Mouse (Mus musculus): ENCODE data around the gene Cfdp1. TPM values are rescaled to one million over a fixed set of nuclear protein-coding genes. Genes with fewer than 3 reads are reported as not detected.
A peak's percentile ranks its signal among the peaks of the same experiment; 100 is the strongest.
"Not testable (repeated sequence)": the region's sequence is repeated elsewhere in the genome, so short reads cannot be mapped to it uniquely, and the experiment has no call there.

Cfdp1 gene
- polyA plus RNA-seq, 1 experiment from 2014 or later, result 199 TPM

DNA sequence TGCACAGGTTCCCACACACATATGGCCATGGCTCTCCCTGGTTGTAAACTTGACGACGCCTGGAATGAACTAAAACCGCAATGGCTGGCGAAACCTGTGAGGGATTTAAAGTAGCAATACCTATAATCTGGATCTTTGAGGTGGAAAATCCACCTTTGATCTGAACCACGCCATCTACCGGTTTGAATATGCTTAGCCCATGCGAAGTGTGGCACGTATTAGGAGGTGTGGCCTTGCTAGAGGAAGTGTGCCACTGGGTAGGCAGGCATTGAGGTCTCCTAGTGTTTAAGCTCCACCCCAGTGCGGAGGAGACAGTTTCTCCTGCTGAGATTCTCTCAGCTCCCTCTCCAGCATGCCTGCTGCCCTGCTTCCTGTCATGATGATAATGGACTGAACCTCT is 23.6 kb upstream of the Cfdp1 start:
- no peak overlapping the region for H3K9ac ChIP-seq
- H3K27ac ChIP-seq, result no peak overlapping the region
- no peak overlapping the region for H3K4me2 ChIP-seq
- H3K36me3 ChIP-seq (replicated peaks), result no peaks in the 10 kb centered on the region
- H3K4me3 ChIP-seq (replicated peaks), result no peak overlapping the region
- ATAC-seq (ENCODE audit: low FRiP score), result no peak
- no peaks in the 10 kb centered on the region for H3K27me3 ChIP-seq
- no peaks in the 10 kb centered on the region for H3K9me3 ChIP-seq
- 67% methylated on average over 9 of the region's 9 CpGs for WGBS
- H3K4me1 ChIP-seq, result peaks cover 7% of the 10 kb centered on the region

DNA sequence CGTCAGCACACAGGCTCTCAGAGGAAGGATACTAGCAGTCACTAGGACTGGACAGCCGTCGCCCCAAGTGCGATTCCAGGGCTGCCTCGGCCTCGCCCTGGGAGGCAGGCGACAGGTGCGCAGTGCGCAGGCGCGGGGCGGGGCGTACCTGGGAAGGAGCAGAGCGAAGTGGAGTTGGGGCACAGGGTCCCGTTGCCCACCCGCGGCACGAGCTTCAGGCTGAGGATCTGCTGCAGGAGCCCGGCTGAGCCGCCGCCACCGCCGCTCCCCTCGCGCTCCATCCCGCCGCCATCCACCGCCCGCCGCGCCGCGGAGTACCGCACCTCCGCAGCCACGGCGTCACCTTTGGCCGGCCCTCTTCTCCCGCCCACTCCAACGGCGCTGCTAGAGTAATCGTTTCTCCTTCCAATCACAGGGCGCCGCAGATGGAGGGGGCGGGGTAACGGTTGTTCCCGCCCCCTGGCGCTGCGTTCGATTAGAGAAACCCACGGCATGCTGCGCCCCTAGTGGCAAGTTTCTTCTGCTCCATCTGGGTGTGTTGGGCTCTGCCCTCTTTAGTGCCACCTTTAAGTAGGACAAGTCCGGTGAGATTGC is 22.4 kb upstream of the Cfdp1 start, which contains the start of gene Tmem170:
Gene Tmem170 (minus strand): TSS at position 396 of the 594 bp plus-strand sequence.
- peaks cover 7% of the 10 kb centered on the region for H3K4me1 ChIP-seq
- H3K9ac ChIP-seq, result peak within 1 kb of the TSS; percentile 66
- no peaks in the 10 kb centered on the region for H3K36me3 ChIP-seq (replicated peaks)
- ATAC-seq (ENCODE audit: low FRiP score), result peak; percentile 99
- H3K27me3 ChIP-seq, result no peaks in the 10 kb centered on the region
- no peaks in the 10 kb centered on the region for H3K9me3 ChIP-seq
- peak within 1 kb of the TSS; percentile 63 for H3K27ac ChIP-seq
- under 1% methylated on average over 43 of the region's 53 CpGs for WGBS
- H3K4me3 ChIP-seq (replicated peaks), result peak within 1 kb of the TSS; percentile 83
- peak within 1 kb of the TSS; percentile 79 for H3K4me2 ChIP-seq

DNA sequence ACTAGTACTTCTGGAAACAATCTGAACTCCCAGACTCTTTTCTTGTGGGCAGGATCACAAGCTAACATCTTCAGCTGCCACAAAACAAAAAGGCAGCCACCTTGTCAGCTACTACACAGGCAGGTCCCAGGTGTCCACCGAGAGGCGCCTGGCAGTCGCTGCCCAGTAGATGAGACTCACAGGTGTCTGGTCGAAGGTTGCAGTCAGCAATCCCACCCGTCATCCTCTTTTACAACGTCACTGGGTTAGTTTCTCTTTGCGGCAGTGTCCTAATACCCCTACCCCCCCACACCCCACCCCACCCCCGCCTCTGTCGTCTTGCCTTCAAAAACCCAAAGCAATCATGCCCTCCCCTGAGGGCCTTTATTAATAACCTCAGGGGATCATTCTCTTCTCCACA is 21.7 kb upstream of the Cfdp1 start:
- Histone ChIP-seq H3K27ac (no peak overlapping the region), H3K9ac (peak overlapping the region; percentile 66), H3K4me2 (peak overlapping the region; percentile 79), H3K4me1 (peaks cover 7% of the 10 kb centered on the region), H3K36me3 (replicated peaks) (no peaks in the 10 kb centered on the region), H3K9me3 (no peaks in the 10 kb centered on the region), H3K27me3 (no peaks in the 10 kb centered on the region), H3K4me3 (replicated peaks) (peak overlapping the region; percentile 83)
- WGBS, result 22% methylated on average over 9 of the region's 9 CpGs
- ATAC-seq (ENCODE audit: low FRiP score), result no peak

DNA sequence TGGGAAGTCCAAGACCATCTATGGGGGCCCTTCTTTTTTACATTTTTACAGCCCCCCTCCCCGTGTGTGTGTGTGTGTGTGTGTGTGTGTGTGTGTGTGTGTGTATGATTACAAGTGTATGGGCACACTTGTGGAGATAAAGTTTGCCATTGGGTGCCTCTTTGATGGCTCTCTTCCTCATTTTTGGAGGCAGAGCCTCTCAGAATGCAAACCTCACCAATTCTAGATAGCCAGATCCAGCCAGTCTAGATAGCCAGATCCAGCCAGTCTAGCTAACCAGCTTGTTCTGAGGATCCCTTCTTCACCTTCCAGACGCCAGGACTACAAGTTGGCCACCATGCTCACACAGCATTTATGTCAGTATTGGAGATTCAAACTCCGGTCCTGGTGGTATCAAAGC is 17.2 kb upstream of the Cfdp1 start:
- Histone ChIP-seq H3K4me2 (no peak overlapping the region), H3K36me3 (replicated peaks) (no peaks in the 10 kb centered on the region), H3K9me3 (no peaks in the 10 kb centered on the region), H3K4me1 (peaks cover 7% of the 10 kb centered on the region), H3K9ac (no peak overlapping the region), H3K27me3 (no peaks in the 10 kb centered on the region), H3K4me3 (replicated peaks) (no peak overlapping the region), H3K27ac (no peak overlapping the region)
- 88% methylated on average over 3 of the region's 3 CpGs for WGBS
- ATAC-seq (ENCODE audit: low FRiP score), result no peak

DNA sequence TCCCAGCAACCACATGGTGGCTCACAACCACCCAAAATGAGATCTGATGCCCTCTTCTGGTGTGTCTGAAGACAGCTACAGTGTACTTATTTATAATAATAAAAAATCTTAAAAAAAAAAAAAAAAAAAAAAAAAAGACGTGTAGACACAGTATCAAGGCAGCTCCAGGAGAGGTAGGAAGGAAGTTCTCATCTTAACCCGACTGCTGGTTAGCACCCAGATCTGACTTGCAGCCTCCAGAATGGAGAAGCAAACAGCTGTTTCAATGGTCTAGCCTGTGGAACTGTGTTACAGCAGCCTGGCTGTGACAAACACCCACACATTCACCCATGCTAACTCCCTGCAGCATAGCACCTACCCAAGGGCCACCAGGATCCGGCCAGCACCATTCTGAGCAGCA is 16.3 kb upstream of the Cfdp1 start:
- H3K9me3 ChIP-seq, result no peaks in the 10 kb centered on the region
- no peaks in the 10 kb centered on the region for H3K4me1 ChIP-seq
- no peak for ATAC-seq (ENCODE audit: low FRiP score)
- 94% methylated on average over 2 of the region's 3 CpGs for WGBS
- H3K4me2 ChIP-seq, result no peak overlapping the region
- H3K9ac ChIP-seq, result no peak overlapping the region
- peaks cover 7% of the 10 kb centered on the region for H3K36me3 ChIP-seq (replicated peaks)
- H3K27me3 ChIP-seq, result no peaks in the 10 kb centered on the region
- H3K27ac ChIP-seq, result no peak overlapping the region
- H3K4me3 ChIP-seq (replicated peaks), result no peak overlapping the region

DNA sequence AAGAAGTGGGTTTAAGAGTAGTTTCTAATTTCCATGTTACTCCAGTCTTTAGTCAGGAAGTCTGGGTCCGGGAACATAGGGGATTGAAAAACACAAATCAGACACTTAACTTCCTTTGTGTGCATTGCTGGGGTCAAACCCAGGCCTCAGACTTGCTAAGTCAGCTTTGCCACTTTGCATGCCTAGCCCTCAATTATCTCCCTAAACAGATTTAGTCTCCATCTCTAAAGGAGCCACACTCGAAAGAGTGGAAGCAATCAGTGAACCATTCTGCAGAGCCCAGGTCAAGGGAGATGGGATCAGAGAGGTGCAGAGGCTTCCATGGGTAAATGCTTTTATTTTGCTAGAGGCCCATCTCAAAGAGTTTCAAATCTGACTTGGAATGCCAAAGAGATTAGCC is 14.6 kb upstream of the Cfdp1 start:
- no peak for ATAC-seq (ENCODE audit: low FRiP score)
- no peak overlapping the region for H3K9ac ChIP-seq
- H3K4me3 ChIP-seq (replicated peaks), result no peak overlapping the region
- no peak overlapping the region for H3K27ac ChIP-seq
- no peaks in the 10 kb centered on the region for H3K9me3 ChIP-seq
- no peaks in the 10 kb centered on the region for H3K4me1 ChIP-seq
- H3K4me2 ChIP-seq, result no peak overlapping the region
- peaks cover 10% of the 10 kb centered on the region for H3K36me3 ChIP-seq (replicated peaks)
- 49% methylated on average over 2 of the region's 2 CpGs for WGBS
- no peaks in the 10 kb centered on the region for H3K27me3 ChIP-seq

DNA sequence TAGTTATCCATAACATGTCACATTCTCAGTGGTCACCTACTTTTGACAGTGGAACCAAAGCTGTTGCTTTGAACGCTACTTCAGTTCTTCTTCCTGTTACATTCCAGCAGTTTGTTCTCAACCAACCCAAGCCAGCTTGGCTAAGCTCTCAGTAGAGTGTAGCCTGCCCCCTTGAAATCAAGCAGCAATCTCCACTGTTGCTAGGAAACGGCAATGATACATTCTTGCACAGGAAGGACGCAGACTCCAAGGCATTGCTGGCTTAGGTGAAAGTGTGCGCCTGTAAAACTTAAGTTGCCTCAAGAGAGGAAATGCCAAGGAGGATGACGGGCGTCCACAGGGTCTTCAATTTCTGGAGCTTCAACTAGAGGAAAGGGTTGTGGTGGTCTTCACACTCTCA is 11.8 kb upstream of the Cfdp1 start:
- peaks cover 10% of the 10 kb centered on the region for H3K36me3 ChIP-seq (replicated peaks)
- no peak overlapping the region for H3K4me2 ChIP-seq
- no peaks in the 10 kb centered on the region for H3K9me3 ChIP-seq
- no peaks in the 10 kb centered on the region for H3K27me3 ChIP-seq
- no peak overlapping the region for H3K27ac ChIP-seq
- 91% methylated on average over 6 of the region's 6 CpGs for WGBS
- H3K9ac ChIP-seq, result no peak overlapping the region
- H3K4me1 ChIP-seq, result no peaks in the 10 kb centered on the region
- H3K4me3 ChIP-seq (replicated peaks), result no peak overlapping the region
- no peak for ATAC-seq (ENCODE audit: low FRiP score)

DNA sequence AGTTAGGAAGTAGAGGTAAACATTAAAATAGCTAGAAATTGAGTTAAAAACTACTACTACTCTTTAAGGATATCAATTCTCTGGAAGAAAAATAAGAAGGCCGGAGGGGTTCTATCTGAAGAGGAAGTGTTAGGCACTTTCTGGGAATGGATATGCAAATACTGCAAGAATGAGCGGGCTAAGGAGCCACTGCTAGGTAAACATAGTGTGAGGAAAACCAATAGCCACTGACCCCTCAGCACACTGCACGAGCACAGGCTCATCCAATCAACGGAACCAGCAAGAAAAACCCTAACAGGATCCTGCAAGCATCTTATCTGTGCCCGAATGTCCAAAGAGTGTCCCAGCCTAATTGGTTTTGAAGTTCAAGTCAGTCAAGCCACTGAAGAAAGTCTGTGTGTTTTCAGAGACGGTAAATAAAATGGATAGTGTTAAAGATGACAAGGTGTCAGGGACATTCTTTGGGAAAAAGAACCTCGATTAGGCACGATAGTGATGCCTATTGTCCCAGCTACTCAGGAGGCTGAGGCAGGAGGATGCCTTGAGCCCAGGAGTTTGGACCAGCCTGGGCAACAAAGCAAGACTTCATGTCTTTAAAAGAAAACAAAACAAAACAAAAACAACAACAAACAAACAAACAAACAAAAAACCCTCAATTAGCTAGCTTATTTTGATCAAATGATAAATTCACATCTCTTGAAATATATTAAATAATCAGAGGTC is 11.2 kb upstream of the Cfdp1 start:
- H3K4me2 ChIP-seq, result no peak overlapping the region
- no peak overlapping the region for H3K27ac ChIP-seq
- H3K4me3 ChIP-seq (replicated peaks), result no peak overlapping the region
- H3K9ac ChIP-seq, result no peak overlapping the region
- H3K4me1 ChIP-seq, result no peaks in the 10 kb centered on the region
- ATAC-seq (ENCODE audit: low FRiP score), result no peak
- no peaks in the 10 kb centered on the region for H3K9me3 ChIP-seq
- 96% methylated on average over 8 of the region's 8 CpGs for WGBS
- no peaks in the 10 kb centered on the region for H3K27me3 ChIP-seq
- peaks cover 10% of the 10 kb centered on the region for H3K36me3 ChIP-seq (replicated peaks)

DNA sequence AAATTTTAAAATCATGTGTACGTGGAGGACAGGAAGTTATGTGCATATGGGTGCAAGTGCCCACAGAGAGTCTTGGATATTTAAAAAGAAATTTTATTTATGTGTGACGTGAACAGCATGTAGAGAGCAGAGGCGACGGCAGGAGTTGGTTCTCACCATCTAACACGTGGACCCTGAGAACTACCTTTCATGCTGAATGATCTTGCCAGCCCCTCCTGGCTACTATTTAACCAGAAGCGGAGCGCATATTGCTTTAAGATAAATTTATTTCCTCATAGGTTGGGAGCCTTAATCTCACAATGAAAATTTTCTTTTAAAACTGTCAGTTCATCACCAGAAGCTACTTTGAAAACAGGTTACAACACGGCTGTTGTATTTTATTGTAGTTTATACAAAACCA is 10.6 kb upstream of the Cfdp1 start:
- peaks cover 10% of the 10 kb centered on the region for H3K36me3 ChIP-seq (replicated peaks)
- no peaks in the 10 kb centered on the region for H3K4me1 ChIP-seq
- no peak overlapping the region for H3K27ac ChIP-seq
- no peak for ATAC-seq (ENCODE audit: low FRiP score)
- 92% methylated on average over 8 of the region's 8 CpGs for WGBS
- H3K27me3 ChIP-seq, result no peaks in the 10 kb centered on the region
- H3K4me3 ChIP-seq (replicated peaks), result no peak overlapping the region
- no peak overlapping the region for H3K9ac ChIP-seq
- H3K4me2 ChIP-seq, result no peak overlapping the region
- H3K9me3 ChIP-seq, result no peaks in the 10 kb centered on the region

DNA sequence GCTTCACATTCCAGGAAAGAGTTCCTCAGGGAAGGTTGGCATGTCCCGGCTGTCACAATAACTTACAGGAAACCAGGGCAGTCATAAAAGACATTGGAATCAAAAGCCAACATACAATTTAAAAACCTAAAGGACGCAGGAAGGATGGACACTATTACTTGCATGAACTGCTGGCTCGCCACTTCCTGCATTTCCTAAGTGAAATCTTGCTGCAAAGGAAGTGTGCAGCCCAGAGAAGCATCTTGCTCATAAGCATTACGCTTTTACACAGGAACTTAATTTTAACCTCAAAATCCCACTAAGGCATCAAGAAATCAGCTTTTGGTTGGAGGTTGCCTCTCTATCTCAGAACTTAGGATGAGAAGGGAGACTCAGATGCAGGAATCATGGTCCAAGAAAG is 9.2 kb upstream of the Cfdp1 start:
- no peak overlapping the region for H3K9ac ChIP-seq
- no peak for ATAC-seq (ENCODE audit: low FRiP score)
- no peaks in the 10 kb centered on the region for H3K9me3 ChIP-seq
- no peaks in the 10 kb centered on the region for H3K27me3 ChIP-seq
- H3K4me2 ChIP-seq, result no peak overlapping the region
- 86% methylated on average over 4 of the region's 4 CpGs for WGBS
- H3K4me3 ChIP-seq (replicated peaks), result no peak overlapping the region
- no peak overlapping the region for H3K27ac ChIP-seq
- no peaks in the 10 kb centered on the region for H3K4me1 ChIP-seq
- peaks cover 10% of the 10 kb centered on the region for H3K36me3 ChIP-seq (replicated peaks)

DNA sequence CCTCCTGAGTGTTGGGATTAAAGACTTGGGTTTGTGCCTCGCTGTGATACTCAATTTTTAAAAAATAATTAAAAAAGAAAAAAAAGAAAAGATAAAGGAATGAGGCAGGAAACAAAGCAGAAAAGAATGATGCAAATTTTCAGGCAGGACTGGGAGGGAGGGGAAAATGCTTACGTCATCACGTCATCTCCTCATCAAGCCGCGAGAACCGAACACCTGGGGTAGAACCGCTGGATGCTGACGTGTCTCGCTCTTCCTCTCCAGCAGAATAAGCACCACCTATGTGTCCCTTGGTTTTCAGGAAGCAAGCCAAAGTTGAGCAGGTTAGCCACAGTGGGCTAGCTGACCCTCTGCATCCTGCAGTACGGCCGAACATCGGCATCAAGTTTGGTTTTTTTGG is 1.9 kb upstream of the Cfdp1 start:
- no peak for ATAC-seq (ENCODE audit: low FRiP score)
- WGBS, result 89% methylated on average over 12 of the region's 12 CpGs

DNA sequence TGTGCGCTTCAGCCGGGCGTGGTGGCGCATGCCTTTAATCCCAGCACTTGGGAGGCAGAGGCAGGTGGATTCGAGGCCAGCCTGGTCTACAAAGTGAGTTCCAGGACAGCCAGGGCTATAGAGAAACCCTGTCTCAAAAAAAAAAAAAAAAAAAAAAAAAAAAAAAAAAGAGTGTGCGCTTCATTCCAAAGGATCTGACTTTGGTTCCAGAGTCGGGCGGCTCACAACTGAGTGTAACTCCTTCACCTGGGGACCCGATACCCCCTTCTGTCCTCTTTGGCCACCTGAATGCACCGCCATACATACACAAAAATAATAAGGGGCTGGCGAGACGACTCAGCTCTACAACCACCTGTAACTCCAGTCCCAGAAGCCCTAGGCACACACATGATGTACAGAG is 872 bp downstream of the Cfdp1 start:
- not testable (repeated sequence) for H3K4me1 ChIP-seq; H3K27me3 ChIP-seq; H3K27ac ChIP-seq; H3K36me3 ChIP-seq (replicated peaks); ATAC-seq (ENCODE audit: low FRiP score); H3K9me3 ChIP-seq
- Histone ChIP-seq H3K9ac (peak overlapping the region; percentile 80), H3K4me2 (peak overlapping the region; percentile 78), H3K4me3 (replicated peaks) (peak overlapping the region; percentile 84)
- WGBS, result 65% methylated on average over 12 of the region's 12 CpGs

More for the DNA sequence above, 1.9 kb upstream of the Cfdp1 start:
- H3K4me2 ChIP-seq, result no peak overlapping the region
- no peak overlapping the region for H3K4me3 ChIP-seq (replicated peaks)
- no peaks in the 10 kb centered on the region for H3K27me3 ChIP-seq
- peaks cover 10% of the 10 kb centered on the region for H3K4me1 ChIP-seq
- H3K9me3 ChIP-seq, result no peaks in the 10 kb centered on the region
- no peaks in the 10 kb centered on the region for H3K36me3 ChIP-seq (replicated peaks)
- H3K27ac ChIP-seq, result no peak overlapping the region
- no peak overlapping the region for H3K9ac ChIP-seq

DNA sequence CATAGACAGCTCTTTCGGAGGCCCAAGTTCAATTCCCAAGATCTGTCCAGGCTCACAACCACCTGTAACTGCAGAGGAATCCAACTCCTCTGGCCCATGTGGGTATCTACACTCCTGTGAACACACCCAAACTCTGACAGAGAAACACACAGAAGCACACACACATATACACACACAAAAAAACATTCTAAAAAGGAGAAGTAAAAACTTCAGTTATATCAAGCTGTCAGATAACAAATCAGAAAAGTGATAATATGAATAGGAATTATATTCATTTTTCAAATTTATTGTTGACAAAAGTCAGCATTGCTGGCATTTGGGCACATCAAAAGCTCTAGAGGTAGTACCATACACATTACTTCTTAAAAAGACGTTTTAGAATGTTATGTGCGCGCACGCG is 7.3 kb downstream of the Cfdp1 start:
- H3K27me3 ChIP-seq, result no peaks in the 10 kb centered on the region
- H3K9ac ChIP-seq, result no peak overlapping the region
- H3K27ac ChIP-seq, result no peak overlapping the region
- over 99% methylated on average over 6 of the region's 6 CpGs for WGBS
- H3K36me3 ChIP-seq (replicated peaks), result peaks cover 24% of the 10 kb centered on the region
- H3K4me2 ChIP-seq, result no peak overlapping the region
- H3K4me3 ChIP-seq (replicated peaks), result no peak overlapping the region
- no peaks in the 10 kb centered on the region for H3K9me3 ChIP-seq
- no peaks in the 10 kb centered on the region; the same call in 1 of the 2 replicates for H3K4me1 ChIP-seq
- ATAC-seq (ENCODE audit: low FRiP score), result no peak

All from forebrain, embryonic 12.5 days (tissue).